Mouse (Mus musculus): ENCODE measurements around the gene Trim7. TPM values are rescaled to one million over a fixed set of nuclear protein-coding genes. Genes with fewer than 3 reads are reported as not detected.

Gene Trim7
- total RNA-seq, 2 experiments from 2014 or later: 1.9 to 2.4 TPM

- DNase-seq (ENCODE audit: low spot score in 2 of 2): no peak
These were observed 3.0 kb upstream of the Trim7 start for GRCm38 (mm10) chr11:48822768-48823512.

- DNase-seq (ENCODE audit: low spot score in 2 of 2): peak in 1 of 2 experiments; percentile 72
These were observed 2.4 kb upstream of the Trim7 start for GRCm38 (mm10) chr11:48823536-48823972.

- no peak for DNase-seq (ENCODE audit: low spot score in 2 of 2)
These were observed 1.6 kb upstream of the Trim7 start for GRCm38 (mm10) chr11:48824311-48824830.

- DNase-seq (ENCODE audit: low spot score in 2 of 2): no peak
These were observed 784 bp downstream of the Trim7 start for GRCm38 (mm10) chr11:48826752-48827096.

GRCm38 (mm10) chr11:48827926-48828325, 2.0 kb downstream of the Trim7 start:
- DNase-seq (ENCODE audit: low spot score in 2 of 2): no peak

- no peak for DNase-seq (ENCODE audit: low spot score in 2 of 2)
These were observed 4.3 kb downstream of the Trim7 start for GRCm38 (mm10) chr11:48830279-48830678.

GRCm38 (mm10) chr11:48831273-48831672, 5.3 kb downstream of the Trim7 start:
- DNase-seq (ENCODE audit: low spot score in 2 of 2): no peak

- no peak for DNase-seq (ENCODE audit: low spot score in 2 of 2)
These were observed 7.3 kb downstream of the Trim7 start for GRCm38 (mm10) chr11:48833078-48833730.

- peak; percentile 90 to 96 for DNase-seq (ENCODE audit: low spot score in 2 of 2)
These were observed 8.0 kb downstream of the Trim7 start for GRCm38 (mm10) chr11:48833731-48834639.

- DNase-seq (ENCODE audit: low spot score in 2 of 2): no peak
These were observed 10.0 kb downstream of the Trim7 start for GRCm38 (mm10) chr11:48835923-48836322.

- no peak for DNase-seq (ENCODE audit: low spot score in 2 of 2)
These were observed 11.0 kb downstream of the Trim7 start for GRCm38 (mm10) chr11:48836990-48837309.

GRCm38 (mm10) chr11:48837310-48838180, 11.6 kb downstream of the Trim7 start:
- peak in 1 of 2 experiments; percentile 54 for DNase-seq (ENCODE audit: low spot score in 2 of 2)

GRCm38 (mm10) chr11:48838181-48838797, 12.3 kb downstream of the Trim7 start:
- no peak for DNase-seq (ENCODE audit: low spot score in 2 of 2)

GRCm38 (mm10) chr11:48838879-48839680, 13.1 kb downstream of the Trim7 start:
- no peak for DNase-seq (ENCODE audit: low spot score in 2 of 2)

- no peak for DNase-seq (ENCODE audit: low spot score in 2 of 2)
These were observed 14.9 kb downstream of the Trim7 start for GRCm38 (mm10) chr11:48840805-48841204.

- no peak for DNase-seq (ENCODE audit: low spot score in 2 of 2)
These were observed 15.3 kb downstream of the Trim7 start for GRCm38 (mm10) chr11:48841213-48841612.

GRCm38 (mm10) chr11:48842378-48842792, 16.4 kb downstream of the Trim7 start:
- DNase-seq (ENCODE audit: low spot score in 2 of 2): no peak

- no peak for DNase-seq (ENCODE audit: low spot score in 2 of 2)
These were observed 17.3 kb downstream of the Trim7 start for GRCm38 (mm10) chr11:48843202-48843601.

- DNase-seq (ENCODE audit: low spot score in 2 of 2): peak in 1 of 2 experiments; percentile 58
These were observed 18.4 kb downstream of the Trim7 start for GRCm38 (mm10) chr11:48844309-48844708.

All from layer of hippocampus, adult 18-20 months (tissue).